Mouse (Mus musculus) heart, adult 9 months (tissue): Measurements from ENCODE around the gene Bbox1.
A peak's percentile ranks its signal among the peaks of the same experiment; 100 is the strongest.

Experiments used
- DNase-seq, 2 experiments: peaks; one replicate each; pipeline ENCODE4 v3.0.0; 2022; ENCODE audit warnings: low spot score in 2 of 2

Bbox1 gene

DNA sequence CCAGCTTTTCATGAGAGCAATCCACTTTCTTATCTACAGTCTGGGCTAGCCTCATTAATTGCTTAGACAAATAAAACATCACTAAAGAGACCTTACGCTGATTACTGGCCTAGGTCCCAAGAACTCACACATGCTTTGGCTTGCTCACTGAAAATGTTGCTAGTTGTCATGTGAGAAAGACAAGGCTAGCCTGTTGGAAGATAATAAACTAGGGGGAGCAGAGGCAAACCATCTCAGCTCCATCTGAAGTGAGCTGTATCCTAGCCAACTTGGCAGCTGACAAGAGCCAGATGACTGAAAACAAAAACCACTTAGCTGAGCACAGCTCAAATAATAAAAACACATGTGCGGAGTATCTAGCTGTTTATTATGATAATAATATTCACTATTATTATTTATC is 40.2 kb downstream of the Bbox1 start:
- DNase-seq = peak; percentile 64 to 74

DNA sequence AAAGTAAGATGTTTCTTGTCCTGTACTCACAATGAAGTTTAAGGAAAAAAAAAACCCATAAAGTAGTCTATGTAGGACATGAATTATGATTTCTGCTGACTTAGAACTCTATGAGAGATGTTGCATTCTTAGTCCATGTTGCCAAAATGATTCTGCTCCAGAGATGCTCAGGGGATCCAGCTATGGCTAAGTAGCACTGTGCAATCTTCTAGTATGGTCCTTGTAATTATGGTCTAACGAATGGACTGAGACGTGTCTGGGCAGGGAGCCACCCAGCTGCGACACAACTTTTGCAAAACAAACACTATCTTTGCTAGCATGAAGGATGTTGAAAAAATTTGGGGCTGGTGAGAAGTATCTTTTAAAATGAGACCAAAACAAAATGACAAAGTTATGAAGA is 45.1 kb downstream of the Bbox1 start:
- DNase-seq = peak; percentile 59 to 67

DNA sequence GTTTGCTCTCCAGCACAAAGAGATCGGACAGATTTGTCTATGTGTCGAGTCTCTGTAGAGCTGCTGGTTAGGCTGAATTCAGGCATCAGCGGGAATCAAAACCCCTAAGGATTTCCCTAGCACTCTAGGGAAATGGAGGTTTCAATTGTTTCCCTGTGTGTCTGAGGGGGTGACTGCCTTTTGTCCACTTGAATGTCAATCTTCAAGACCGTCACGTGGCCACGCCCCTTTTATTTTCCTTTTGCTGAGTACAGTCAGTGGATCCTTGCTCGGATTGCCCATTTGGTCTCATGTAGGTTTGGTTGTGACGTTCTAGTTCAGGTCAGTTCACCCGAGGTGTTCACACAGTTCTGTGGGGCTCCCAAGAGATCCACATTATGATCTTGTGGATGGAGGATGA is 82.1 kb downstream of the Bbox1 start:
- DNase-seq = no peak

DNA sequence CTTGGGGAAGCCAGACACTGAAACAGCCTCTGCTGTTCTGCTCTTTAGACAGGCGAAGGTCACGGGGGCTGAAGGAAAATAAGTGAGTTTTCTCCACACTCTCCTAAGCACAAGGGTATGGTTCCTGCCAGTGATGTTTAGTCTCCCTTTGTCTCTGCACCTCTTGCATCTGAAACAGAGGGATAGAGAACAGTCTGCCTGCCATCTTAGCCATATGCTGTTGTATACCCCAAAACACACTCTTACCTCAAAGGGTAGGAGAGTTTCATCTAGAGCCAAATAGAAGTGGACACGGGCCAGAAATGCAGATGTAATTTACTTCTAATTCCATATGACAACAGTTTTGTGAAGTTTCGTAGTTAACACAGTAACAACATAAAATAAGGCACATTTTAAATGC is 83.6 kb downstream of the Bbox1 start:
- DNase-seq = no peak

DNA sequence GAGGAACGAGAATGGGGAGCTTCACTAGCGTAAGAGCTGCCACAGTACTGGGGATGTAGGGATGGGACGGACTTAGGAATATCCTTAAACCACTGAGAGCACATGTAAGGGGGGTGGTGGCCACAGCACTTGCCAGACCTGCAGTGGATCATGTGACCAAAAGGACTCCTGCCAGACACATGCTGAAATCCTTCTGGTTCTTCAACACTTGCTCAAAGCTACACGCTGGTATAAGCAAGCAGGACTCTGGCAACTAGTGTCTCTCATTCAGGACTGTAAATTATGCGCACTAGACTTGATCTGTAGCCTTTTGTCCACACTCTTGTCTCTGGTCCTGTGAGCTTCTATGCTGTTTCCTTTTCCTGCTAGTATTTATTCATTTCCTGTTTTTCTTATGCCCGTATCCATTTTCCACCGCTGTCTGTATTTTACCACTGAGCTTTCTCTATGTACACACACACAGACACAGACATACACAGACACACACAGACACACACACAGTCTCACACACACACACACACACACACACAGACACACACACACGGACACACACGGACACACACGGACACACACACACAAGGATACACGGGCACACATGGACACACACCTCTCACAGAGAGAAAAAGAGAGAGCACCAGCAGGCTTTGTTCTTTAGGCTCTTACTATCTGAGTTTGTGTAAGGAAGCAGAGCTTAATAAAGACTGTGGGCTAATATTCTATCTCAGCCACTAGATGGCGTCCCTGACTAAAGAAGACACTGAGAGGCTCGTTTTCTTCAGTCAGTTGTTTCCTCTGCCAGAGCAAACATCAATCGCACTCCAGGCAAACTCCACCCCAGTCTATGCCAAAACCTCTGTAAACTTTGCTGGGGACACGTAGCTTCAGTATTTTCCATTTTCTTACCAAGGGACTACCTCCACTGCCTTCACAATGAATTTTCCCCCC is 84.9 kb downstream of the Bbox1 start:
- DNase-seq = peak; percentile 53 to 65

DNA sequence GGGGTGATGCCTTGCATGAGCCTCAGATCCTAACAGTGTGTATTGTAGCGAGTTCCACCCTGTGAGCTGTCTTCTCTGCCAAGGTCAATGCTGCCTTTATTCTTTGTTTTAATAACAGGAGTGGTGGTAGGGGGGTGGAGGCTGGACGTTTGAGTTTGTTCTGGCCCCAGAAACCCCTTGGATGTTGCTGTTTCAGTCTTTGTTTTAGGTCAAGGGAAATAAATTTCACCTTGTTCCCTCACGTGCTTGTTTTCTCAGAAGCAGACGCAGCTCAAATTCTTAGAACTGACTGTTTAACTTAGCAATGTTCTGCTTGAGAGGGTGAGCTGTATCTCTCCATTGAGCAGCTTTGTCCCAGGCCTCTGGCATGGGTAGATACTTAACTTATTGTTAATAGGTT is 87.9 kb downstream of the Bbox1 start:
- DNase-seq = no peak

DNA sequence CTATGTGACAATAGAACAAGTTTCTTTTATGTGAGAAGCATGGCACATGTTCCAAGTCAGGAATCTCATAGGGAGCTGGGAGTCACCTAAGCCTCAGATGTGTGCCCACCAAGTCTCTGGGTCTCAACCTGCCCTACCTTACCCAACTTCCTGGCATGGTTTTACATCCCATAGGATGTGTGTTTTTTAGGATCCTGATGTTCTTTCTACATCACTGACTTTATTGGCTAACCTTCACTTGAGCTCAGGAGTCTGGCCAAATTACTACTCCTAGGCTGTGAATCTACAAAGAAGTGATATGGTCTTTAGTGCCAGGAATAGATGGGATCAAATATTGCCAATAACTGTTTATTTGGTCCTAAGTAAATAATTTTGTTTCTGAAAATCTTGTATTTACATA is 88.4 kb downstream of the Bbox1 start:
- DNase-seq = no peak

DNA sequence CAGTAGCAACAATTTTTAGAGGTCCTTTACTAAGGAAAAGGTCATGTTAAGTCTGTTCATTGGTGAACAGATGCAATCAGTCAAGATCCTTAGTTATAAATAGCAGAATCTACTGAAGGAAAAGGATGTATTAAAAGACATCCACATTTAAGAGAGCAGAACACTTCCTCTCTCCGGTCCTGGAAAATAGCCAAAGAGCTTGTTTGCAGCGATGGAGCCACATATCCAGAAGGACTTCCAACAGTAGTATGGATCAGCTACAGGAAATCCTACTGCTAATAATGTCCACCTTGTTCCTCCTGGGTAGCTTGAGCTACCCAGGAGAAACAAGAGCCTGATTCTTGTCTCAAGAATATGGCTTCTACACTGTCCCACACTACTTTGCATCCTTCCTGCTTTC is 91.6 kb downstream of the Bbox1 start:
- no peak for DNase-seq

DNA sequence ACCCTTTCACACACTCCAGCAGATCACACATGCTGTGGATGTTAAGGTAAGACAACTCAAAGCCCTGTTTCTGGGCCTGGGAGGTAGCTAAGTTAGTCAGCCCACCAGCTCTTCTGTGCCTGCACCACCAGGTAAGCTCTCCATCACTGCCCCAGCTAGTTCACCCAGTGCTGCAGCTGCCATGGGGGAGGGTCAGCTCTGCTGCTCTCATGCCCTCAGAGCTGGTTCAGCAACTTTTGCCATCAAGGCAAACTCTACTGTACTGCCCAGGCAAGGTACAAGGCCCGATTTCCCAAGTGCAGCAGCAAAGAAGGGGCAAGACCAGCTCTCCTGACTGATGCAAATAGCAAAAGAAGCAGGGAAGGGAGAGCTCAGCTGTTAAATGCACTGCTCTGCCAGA is 93.9 kb downstream of the Bbox1 start:
- no peak for DNase-seq

DNA sequence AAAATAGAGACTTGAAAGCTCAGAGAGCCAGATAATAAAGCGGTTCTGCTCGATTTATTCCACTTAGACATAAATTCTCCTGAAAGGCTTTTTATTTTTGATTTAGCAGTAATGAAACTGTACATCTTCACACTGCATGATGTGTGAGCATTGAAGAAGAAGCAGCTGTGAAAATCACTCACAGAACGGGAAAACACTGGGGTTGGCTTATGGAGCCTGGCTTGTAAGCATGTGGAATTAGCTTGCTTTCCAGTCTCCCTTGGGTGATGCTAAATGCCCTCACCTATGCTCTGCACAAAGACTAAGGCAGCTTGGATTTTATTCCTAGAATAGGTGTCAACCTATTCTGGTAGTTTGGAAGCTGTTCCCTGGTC is 98.7 kb downstream of the Bbox1 start:
- no peak for DNase-seq

DNA sequence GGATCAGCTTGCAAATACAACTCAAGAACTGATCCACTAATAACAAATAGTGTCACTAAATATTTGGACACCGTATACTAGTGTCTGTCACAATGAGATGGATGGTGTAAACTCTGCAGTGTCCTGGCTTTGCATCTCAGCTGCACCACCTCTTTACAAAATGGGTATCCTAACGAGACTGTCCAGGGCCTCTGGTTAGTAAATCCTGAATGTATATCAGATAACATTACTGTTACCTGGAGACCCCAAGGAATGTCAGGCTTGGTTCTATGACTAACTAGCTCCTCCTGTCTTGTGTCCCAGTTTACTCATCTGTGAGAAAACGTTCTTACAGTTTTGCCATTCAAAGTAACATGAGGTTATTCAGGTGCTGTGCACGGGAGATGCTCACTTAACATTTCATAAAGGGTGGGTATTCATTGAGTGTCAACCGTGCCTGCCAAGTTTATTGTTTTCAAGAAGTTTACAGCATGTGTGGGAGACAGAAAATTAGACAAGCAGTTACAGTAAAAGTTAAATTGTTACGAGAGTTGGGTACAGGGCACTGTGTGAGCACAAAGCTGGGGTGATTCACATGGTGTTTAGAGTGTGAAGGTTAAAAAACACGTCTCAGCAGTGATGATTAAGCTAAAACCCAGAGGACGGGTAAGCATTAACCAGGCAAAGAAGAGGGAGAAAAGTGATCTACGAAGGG is 99.2 kb downstream of the Bbox1 start:
- no peak for DNase-seq

DNA sequence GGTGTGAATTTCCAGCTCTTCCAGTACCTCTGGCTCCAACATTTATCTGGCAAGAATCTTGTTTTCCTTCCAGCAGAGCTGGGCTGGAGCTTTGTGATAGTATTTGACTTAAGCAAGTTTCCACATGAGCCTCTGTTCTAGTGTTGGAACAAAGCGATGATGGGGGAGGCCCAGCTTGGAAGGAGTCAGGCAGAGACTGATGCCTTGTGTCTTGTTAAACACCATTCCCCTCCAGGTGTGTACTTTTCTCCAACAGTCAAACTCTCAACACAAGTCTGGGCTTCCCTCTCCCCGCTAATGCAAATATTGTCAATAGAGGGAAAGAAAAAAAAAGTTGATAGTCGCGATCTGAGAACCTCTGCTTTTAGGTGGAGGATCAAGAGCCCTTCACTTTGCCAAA is 100.1 kb downstream of the Bbox1 start:
- DNase-seq = peak in 1 of 2 experiments; percentile 6
